Mouse (Mus musculus) T-helper 17 cell (primary cell): ENCODE results near the gene Plekha1.

Experiments used
- in situ Hi-C, 2 experiments: fragments of 300-600 bp; cut with MboI, MseI; formaldehyde crosslinking; loops; 1 replicate in 1 of 2; 2 replicates in 1 of 2; pipeline ENCODE4 v1.15.1; 2025; ENCODE audit warnings: high pct_unique_total_duplicates in 2 of 2

Plekha1 gene

DNA sequence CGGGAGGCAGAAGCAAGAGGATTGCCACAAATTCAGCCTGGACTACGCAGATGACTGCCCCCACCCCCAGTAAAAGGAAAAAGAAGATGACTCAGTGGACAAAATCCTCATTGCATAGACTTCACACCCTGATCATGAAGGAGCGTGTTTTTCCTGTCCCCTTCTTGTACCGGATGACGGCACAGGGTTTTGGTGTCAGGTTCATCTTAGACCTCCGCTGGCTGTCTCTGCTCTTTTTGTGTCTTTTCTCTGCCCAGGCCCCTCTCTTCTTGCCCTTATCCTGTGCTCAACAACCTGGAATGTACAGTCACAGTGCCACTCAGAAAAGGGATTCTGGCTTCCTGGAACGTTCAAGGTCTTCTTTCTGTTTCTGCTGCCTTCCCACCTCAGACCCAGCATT, 84.9 kb downstream of the Plekha1 start:
- in situ Hi-C loops, result loop anchor here in 1 of 2 experiments (25.0 kb wide), 1 partner anchor 1788 kb away; no protein-coding TSS in a partner anchor

DNA sequence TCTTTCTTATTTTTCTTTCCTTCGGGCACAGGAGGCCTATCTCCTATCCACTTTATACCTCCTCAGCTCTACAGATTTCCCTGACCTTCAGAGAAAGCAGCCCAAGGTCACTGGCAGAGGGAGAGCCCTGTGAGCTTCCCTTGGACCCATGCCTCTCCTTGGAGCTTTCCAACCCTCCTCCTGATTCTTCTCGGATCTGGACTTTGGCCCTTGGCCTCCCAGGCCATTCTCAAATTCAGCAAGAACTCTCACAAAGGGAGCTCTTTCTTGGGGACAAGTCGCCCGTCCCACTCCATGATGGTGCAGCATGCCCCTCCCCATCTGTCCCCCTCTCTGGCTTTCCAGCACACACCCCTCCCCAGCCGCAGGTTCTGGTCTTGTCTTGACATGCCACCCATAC, 85.4 kb downstream of the Plekha1 start:
- in situ Hi-C loops, result loop anchor here in 1 of 2 experiments (25.0 kb wide), 1 partner anchor 1789 kb away; no protein-coding TSS in a partner anchor

- in situ Hi-C loops, result loop anchor here in 1 of 2 experiments (25.0 kb wide), 1 partner anchor 1791 kb away; no protein-coding TSS in a partner anchor
These were observed 87.8 kb downstream of the Plekha1 start for GRCm38 (mm10) chr7:130953376-130953775.

DNA sequence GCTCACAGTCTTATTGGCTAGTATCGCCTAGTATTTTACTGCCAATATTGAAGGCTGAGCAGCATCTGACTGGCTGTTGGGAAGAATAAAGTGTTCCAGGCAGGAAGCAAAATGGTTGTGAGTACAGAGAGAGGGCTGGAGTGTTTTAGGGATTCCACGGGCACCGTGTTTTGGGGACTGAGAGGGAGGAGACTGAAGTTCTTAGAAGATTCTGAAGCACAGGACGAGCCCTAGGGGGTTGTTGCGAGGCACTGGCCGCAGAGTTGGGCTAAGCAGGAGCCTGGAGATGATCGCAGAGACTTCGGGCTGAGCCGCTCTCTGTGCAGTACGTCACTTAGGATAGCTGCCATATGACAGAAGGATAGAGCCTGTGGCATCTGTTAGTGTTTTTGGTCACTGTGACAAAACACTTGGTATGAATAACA, 88.6 kb downstream of the Plekha1 start:
- in situ Hi-C loops, result loop anchor here in 1 of 2 experiments (25.0 kb wide), 1 partner anchor 1792 kb away; no protein-coding TSS in a partner anchor

- in situ Hi-C loops, result loop anchor here in 1 of 2 experiments (25.0 kb wide), 1 partner anchor 1796 kb away; no protein-coding TSS in a partner anchor
These were observed 93.0 kb downstream of the Plekha1 start for GRCm38 (mm10) chr7:130958551-130958950.

GRCm38 (mm10) chr7:130959868-130960267, 94.3 kb downstream of the Plekha1 start:
- in situ Hi-C loops, result loop anchor here in 1 of 2 experiments (25.0 kb wide), 1 partner anchor 1798 kb away; no protein-coding TSS in a partner anchor

- in situ Hi-C loops, result loop anchor here in 1 of 2 experiments (25.0 kb wide), 1 partner anchor 1799 kb away; no protein-coding TSS in a partner anchor
These were observed 95.9 kb downstream of the Plekha1 start for GRCm38 (mm10) chr7:130961429-130961828.
